Mouse (Mus musculus) thymus, adult 2 months (tissue): Measurements from ENCODE around the gene Fam3a. TPM values are rescaled to one million over a fixed set of nuclear protein-coding genes. Genes with fewer than 3 reads are reported as not detected.

Experiments
- DNase-seq: peaks from one replicate; pipeline ENCODE4 v3.0.0; 2021
- H3K27ac ChIP-seq: fragments of 200-500 bp; 2 replicates; pipeline ENCODE4 v1.5.1; 2012; ENCODE audit warnings: low read length, control low read depth; ENCODE audit not compliant: control insufficient read depth, insufficient read depth
- H3K27me3 ChIP-seq: fragments of 200-500 bp; 2 replicates; pipeline ENCODE4 v1.6.1; 2012; ENCODE audit warnings: mild to moderate bottlenecking, low read length, moderate library complexity, mixed read lengths; ENCODE audit not compliant: control insufficient read depth, insufficient read depth
- H3K36me3 ChIP-seq: fragments of 200-500 bp; 2 replicates; pipeline ENCODE4 v1.6.1; 2012; ENCODE audit warnings: mild to moderate bottlenecking, low read length, moderate library complexity; ENCODE audit not compliant: control insufficient read depth, insufficient read depth
- H3K4me1 ChIP-seq: fragments of 200-500 bp; replicated peaks from 2 replicates; pipeline ENCODE4 v1.6.1; 2012; ENCODE audit warnings: low read length; ENCODE audit not compliant: control insufficient read depth, insufficient read depth
- H3K4me3 ChIP-seq: fragments of 200-500 bp; 2 replicates; pipeline ENCODE4 v1.5.1; 2012; ENCODE audit warnings: mild to moderate bottlenecking, low read length, control low read depth, moderate library complexity; ENCODE audit not compliant: control insufficient read depth, insufficient read depth
- CTCF ChIP-seq: fragments of 200-500 bp; IDR thresholded peaks from 2 replicates; pipeline ENCODE4 v1.5.1; 2012; ENCODE audit warnings: mild to moderate bottlenecking, control low read depth, low read length, moderate library complexity, borderline replicate concordance; ENCODE audit not compliant: control insufficient read depth, poor library complexity, insufficient read depth; ENCODE audit errors: extremely low read depth
- POLR2A ChIP-seq: fragments of 200-500 bp; IDR thresholded peaks from 2 replicates; pipeline ENCODE4 v1.6.1; 2012; ENCODE audit warnings: mild to moderate bottlenecking, low read length, control low read depth, moderate library complexity; ENCODE audit not compliant: control insufficient read depth, poor library complexity, insufficient read depth; ENCODE audit errors: extremely low read depth
- WGBS: fragments of 180-500 bp; shearing (Covaris S2); methylation state at CpG from one replicate; pipeline ENCODE4 v1.1.7; 2018; 5-methylcytosine and 5-hydroxymethylcytosine counted together
- polyA plus RNA-seq: library from polyadenylated mRNA; depleted of rRNA; stranded (reverse); fragments of >200 nt; gene quantifications from 2 replicates; pipeline ENCODE4 v1.2.3, GENCODE M21; 2012

Fam3a gene
- polyA plus RNA-seq, 1 experiment, result 46.0 TPM

- TF ChIP-seq CTCF (no peak), POLR2A (no peak)
- DNase-seq, result no peak
- Histone ChIP-seq H3K4me3 (no peak overlapping the region), H3K4me1 (peaks cover 4% of the 10 kb centered on the region; the same call in 1 of the 2 replicates), H3K27me3 (no peaks in the 10 kb centered on the region), H3K27ac (no peak overlapping the region), H3K36me3 (no peaks in the 10 kb centered on the region)
- WGBS, result 46% methylated on average over 1 of the region's 1 CpGs
Observed at GRCm38 (mm10) chrX:74426256-74426655, 33.2 kb upstream of the Fam3a start.

DNA sequence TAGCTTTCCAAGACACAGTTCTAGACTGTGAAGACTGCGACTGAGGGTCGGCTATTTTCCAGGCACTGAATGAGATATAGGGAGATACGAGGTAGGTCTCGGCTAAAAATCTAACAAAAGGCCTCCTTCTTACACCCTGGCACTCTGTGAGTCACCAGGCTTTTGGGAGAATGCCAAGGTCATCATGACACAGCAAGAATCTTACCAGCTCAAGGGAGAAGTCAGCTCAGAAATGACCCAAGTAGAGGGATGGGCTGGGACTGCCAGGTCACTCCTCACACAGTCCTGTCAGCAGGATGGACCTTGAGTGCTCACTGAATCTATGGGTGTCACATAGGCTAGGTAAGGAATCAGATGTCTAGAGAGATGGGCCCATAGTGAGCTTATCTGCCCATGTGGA lies 32.1 kb upstream of the Fam3a start:
- Histone ChIP-seq H3K27me3 (no peaks in the 10 kb centered on the region), H3K36me3 (no peaks in the 10 kb centered on the region), H3K27ac (no peak overlapping the region), H3K4me3 (no peak overlapping the region), H3K4me1 (peaks cover 4% of the 10 kb centered on the region; the same call in 1 of the 2 replicates)
- TF ChIP-seq POLR2A, result no peak
- TF ChIP-seq CTCF, result no peak
- 63% methylated on average over 4 of the region's 4 CpGs for WGBS
- no peak for DNase-seq

DNA sequence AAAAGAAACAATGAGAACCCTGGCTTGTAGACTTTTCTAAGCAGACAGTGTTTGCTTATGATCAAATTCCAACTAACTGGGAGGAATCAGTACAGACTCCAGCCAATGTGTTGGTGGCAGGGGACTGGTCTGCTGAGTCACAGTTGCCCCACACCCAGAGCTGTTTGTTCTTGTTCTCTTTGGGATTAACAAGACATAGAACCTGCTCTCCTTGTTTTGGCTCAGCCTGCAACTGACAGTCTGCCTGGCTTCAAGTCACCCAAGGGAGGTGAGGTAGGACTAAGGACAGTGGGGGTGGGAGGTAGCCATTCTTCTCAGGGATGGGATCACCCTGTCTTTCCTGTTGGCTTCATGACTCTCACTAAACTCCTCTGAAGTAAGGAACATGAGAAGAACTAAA lies 31.4 kb upstream of the Fam3a start:
- H3K27me3 ChIP-seq, result no peaks in the 10 kb centered on the region
- H3K36me3 ChIP-seq, result no peaks in the 10 kb centered on the region
- peaks cover 4% of the 10 kb centered on the region; the same call in 1 of the 2 replicates for H3K4me1 ChIP-seq
- no peak overlapping the region for H3K27ac ChIP-seq
- TF ChIP-seq POLR2A, result no peak
- TF ChIP-seq CTCF, result no peak
- H3K4me3 ChIP-seq, result no peak overlapping the region
- DNase-seq, result no peak

- no peak for TF ChIP-seq CTCF
- no peak for TF ChIP-seq POLR2A
- H3K27ac ChIP-seq, result no peak overlapping the region
- H3K4me1 ChIP-seq, result no peaks in the 10 kb centered on the region
- H3K27me3 ChIP-seq, result no peaks in the 10 kb centered on the region
- DNase-seq, result peak; percentile 70
- H3K4me3 ChIP-seq, result no peak overlapping the region
- H3K36me3 ChIP-seq, result no peaks in the 10 kb centered on the region
Observed at GRCm38 (mm10) chrX:74413377-74413776, 20.3 kb upstream of the Fam3a start.

DNA sequence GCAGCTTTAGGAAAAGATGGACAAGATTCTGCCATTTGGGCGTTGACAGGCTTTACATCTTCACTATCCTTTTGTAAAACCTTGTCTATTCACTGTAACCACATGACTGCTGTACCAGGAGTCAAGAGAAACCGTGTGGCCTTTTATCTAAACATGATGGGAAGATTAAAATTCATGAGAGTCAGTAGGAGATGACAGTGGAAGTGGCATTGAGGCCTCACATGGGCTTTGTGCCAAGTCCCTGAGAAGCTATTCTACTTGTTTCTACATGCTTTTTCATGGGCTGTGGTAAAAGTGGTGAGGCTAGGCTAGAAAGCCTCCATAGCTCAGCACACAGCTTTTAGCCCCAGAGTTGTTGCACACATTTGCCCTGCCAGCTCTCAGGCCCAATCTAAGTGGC lies 15.3 kb upstream of the Fam3a start:
- Histone ChIP-seq H3K27me3 (no peaks in the 10 kb centered on the region), H3K4me3 (no peak overlapping the region), H3K4me1 (no peaks in the 10 kb centered on the region), H3K36me3 (no peaks in the 10 kb centered on the region), H3K27ac (no peak overlapping the region)
- no peak for TF ChIP-seq CTCF
- no peak for TF ChIP-seq POLR2A
- no peak for DNase-seq
- WGBS, result 9% methylated on average over 2 of the region's 2 CpGs

GRCm38 (mm10) chrX:74400136-74400535 lies 7.1 kb upstream of the Fam3a start:
- DNase-seq, result no peak
- Histone ChIP-seq H3K27ac (no peak overlapping the region), H3K4me1 (no peaks in the 10 kb centered on the region), H3K36me3 (no peaks in the 10 kb centered on the region), H3K4me3 (no peak overlapping the region), H3K27me3 (no peaks in the 10 kb centered on the region)
- TF ChIP-seq POLR2A (no peak), CTCF (no peak)
- 85% methylated on average over 3 of the region's 3 CpGs for WGBS

- no peak for DNase-seq
- H3K27me3 ChIP-seq, result no peaks in the 10 kb centered on the region
- H3K4me1 ChIP-seq, result peaks cover 3% of the 10 kb centered on the region
- peaks cover 6% of the 10 kb centered on the region; the same call in 1 of the 2 replicates for H3K36me3 ChIP-seq
- no peak for TF ChIP-seq CTCF
- TF ChIP-seq POLR2A, result no peak
- H3K27ac ChIP-seq, result no peak overlapping the region
- H3K4me3 ChIP-seq, result no peak overlapping the region
Observed at GRCm38 (mm10) chrX:74388153-74388552, 4.9 kb downstream of the Fam3a start.
